Mouse (Mus musculus): ENCODE data around the gene Sh3rf3. TPM values are rescaled to one million over a fixed set of nuclear protein-coding genes. Genes with fewer than 3 reads are reported as not detected.

The Sh3rf3 gene
- total RNA-seq, 1 experiment = 1.6 TPM

GRCm38 (mm10) chr10:59077909-59078308 is 264.8 kb downstream of the Sh3rf3 start:
- Histone ChIP-seq H3K4me3 (ENCODE audit: insufficient read depth in 1 of 2, low read depth in 1 of 2, low read length in 2 of 2, poor library complexity in 1 of 2, severe bottlenecking in 1 of 2) (no peak overlapping the region), H3K9me3 (ENCODE audit: control insufficient read depth, insufficient read depth, low read depth, low read length) (no peaks in the 10 kb centered on the region), H3K27ac (ENCODE audit: insufficient read depth, low read depth, low read length, poor library complexity, severe bottlenecking) (no peak overlapping the region), H3K9ac (ENCODE audit: insufficient read depth, low read depth, low read length, poor library complexity, severe bottlenecking) (no peak overlapping the region), H3K4me1 (ENCODE audit: control insufficient read depth in 2 of 2, insufficient read depth in 2 of 2, low read length in 2 of 2, poor library complexity in 1 of 2) (no peaks in the 10 kb centered on the region), H3K36me3 (ENCODE audit: control insufficient read depth, insufficient read depth, low read length, poor library complexity, severe bottlenecking) (no peaks in the 10 kb centered on the region)
- TF ChIP-seq MAFK (IDR thresholded peaks at IDR 0.05; ENCODE audit: insufficient read depth, low read depth, low read length) (no peak), CHD2 (IDR thresholded peaks at IDR 0.05; ENCODE audit: low read depth, low read length) (no peak), ZC3H11A (IDR thresholded peaks at IDR 0.05; ENCODE audit: borderline replicate concordance, low read depth, low read length) (no peak), HCFC1 (IDR thresholded peaks at IDR 0.05; ENCODE audit: borderline replicate concordance, insufficient read depth, low read length) (no peak), ZNF384 (IDR thresholded peaks at IDR 0.05; ENCODE audit: low read depth, low read length) (no peak)
- no peak for DNase-seq (ENCODE audit: low read depth, low spot score)
- in situ Hi-C loops (cut with MboI; ENCODE audit: low sequenced_read_pairs in 2 of 2, unreplicated experiment in 2 of 2) = no loop called here

GRCm38 (mm10) chr10:59085604-59086003 is 272.4 kb downstream of the Sh3rf3 start:
- DNase-seq (ENCODE audit: low read depth, low spot score) = no peak
- Histone ChIP-seq H3K36me3 (ENCODE audit: control insufficient read depth, insufficient read depth, low read length, poor library complexity, severe bottlenecking) (no peaks in the 10 kb centered on the region), H3K9ac (ENCODE audit: insufficient read depth, low read depth, low read length, poor library complexity, severe bottlenecking) (no peak overlapping the region), H3K9me3 (ENCODE audit: control insufficient read depth, insufficient read depth, low read depth, low read length) (no peaks in the 10 kb centered on the region), H3K4me1 (ENCODE audit: control insufficient read depth in 2 of 2, insufficient read depth in 2 of 2, low read length in 2 of 2, poor library complexity in 1 of 2) (no peaks in the 10 kb centered on the region), H3K27ac (ENCODE audit: insufficient read depth, low read depth, low read length, poor library complexity, severe bottlenecking) (no peak overlapping the region), H3K4me3 (ENCODE audit: insufficient read depth in 1 of 2, low read depth in 1 of 2, low read length in 2 of 2, poor library complexity in 1 of 2, severe bottlenecking in 1 of 2) (no peak overlapping the region)
- in situ Hi-C loops (cut with MboI; ENCODE audit: low sequenced_read_pairs in 2 of 2, unreplicated experiment in 2 of 2) = no loop called here
- TF ChIP-seq ZC3H11A (IDR thresholded peaks at IDR 0.05; ENCODE audit: borderline replicate concordance, low read depth, low read length) (no peak), HCFC1 (IDR thresholded peaks at IDR 0.05; ENCODE audit: borderline replicate concordance, insufficient read depth, low read length) (no peak), MAFK (IDR thresholded peaks at IDR 0.05; ENCODE audit: insufficient read depth, low read depth, low read length) (no peak), ZNF384 (IDR thresholded peaks at IDR 0.05; ENCODE audit: low read depth, low read length) (no peak), CHD2 (IDR thresholded peaks at IDR 0.05; ENCODE audit: low read depth, low read length) (no peak)

GRCm38 (mm10) chr10:59086578-59086977 is 273.4 kb downstream of the Sh3rf3 start:
- Histone ChIP-seq H3K4me3 (ENCODE audit: insufficient read depth in 1 of 2, low read depth in 1 of 2, low read length in 2 of 2, poor library complexity in 1 of 2, severe bottlenecking in 1 of 2) (no peak overlapping the region), H3K4me1 (ENCODE audit: control insufficient read depth in 2 of 2, insufficient read depth in 2 of 2, low read length in 2 of 2, poor library complexity in 1 of 2) (no peaks in the 10 kb centered on the region), H3K27ac (ENCODE audit: insufficient read depth, low read depth, low read length, poor library complexity, severe bottlenecking) (no peak overlapping the region), H3K36me3 (ENCODE audit: control insufficient read depth, insufficient read depth, low read length, poor library complexity, severe bottlenecking) (no peaks in the 10 kb centered on the region), H3K9me3 (ENCODE audit: control insufficient read depth, insufficient read depth, low read depth, low read length) (no peaks in the 10 kb centered on the region), H3K9ac (ENCODE audit: insufficient read depth, low read depth, low read length, poor library complexity, severe bottlenecking) (no peak overlapping the region)
- in situ Hi-C loops (cut with MboI; ENCODE audit: low sequenced_read_pairs in 2 of 2, unreplicated experiment in 2 of 2) = no loop called here
- no peak for DNase-seq (ENCODE audit: low read depth, low spot score)
- TF ChIP-seq CHD2 (IDR thresholded peaks at IDR 0.05; ENCODE audit: low read depth, low read length) (no peak), MAFK (IDR thresholded peaks at IDR 0.05; ENCODE audit: insufficient read depth, low read depth, low read length) (no peak), ZC3H11A (IDR thresholded peaks at IDR 0.05; ENCODE audit: borderline replicate concordance, low read depth, low read length) (no peak)

GRCm38 (mm10) chr10:59089861-59090621 is 276.9 kb downstream of the Sh3rf3 start:
- no peak for DNase-seq (ENCODE audit: low read depth, low spot score)
- no peak overlapping the region for H3K27ac ChIP-seq (ENCODE audit: insufficient read depth, low read depth, low read length, poor library complexity, severe bottlenecking)

GRCm38 (mm10) chr10:59090622-59090971 is 277.4 kb downstream of the Sh3rf3 start:
- Histone ChIP-seq H3K4me3 (ENCODE audit: insufficient read depth in 1 of 2, low read depth in 1 of 2, low read length in 2 of 2, poor library complexity in 1 of 2, severe bottlenecking in 1 of 2) (no peak overlapping the region), H3K36me3 (ENCODE audit: control insufficient read depth, insufficient read depth, low read length, poor library complexity, severe bottlenecking) (no peaks in the 10 kb centered on the region), H3K9me3 (ENCODE audit: control insufficient read depth, insufficient read depth, low read depth, low read length) (no peaks in the 10 kb centered on the region), H3K27ac (ENCODE audit: insufficient read depth, low read depth, low read length, poor library complexity, severe bottlenecking) (no peak overlapping the region), H3K4me1 (ENCODE audit: control insufficient read depth in 2 of 2, insufficient read depth in 2 of 2, low read length in 2 of 2, poor library complexity in 1 of 2) (no peaks in the 10 kb centered on the region), H3K9ac (ENCODE audit: insufficient read depth, low read depth, low read length, poor library complexity, severe bottlenecking) (no peak overlapping the region)
- no peak for DNase-seq (ENCODE audit: low read depth, low spot score)
- TF ChIP-seq HCFC1 (IDR thresholded peaks at IDR 0.05; ENCODE audit: borderline replicate concordance, insufficient read depth, low read length) (no peak), ZNF384 (IDR thresholded peaks at IDR 0.05; ENCODE audit: low read depth, low read length) (no peak), CHD2 (IDR thresholded peaks at IDR 0.05; ENCODE audit: low read depth, low read length) (no peak), MAFK (IDR thresholded peaks at IDR 0.05; ENCODE audit: insufficient read depth, low read depth, low read length) (no peak), ZC3H11A (IDR thresholded peaks at IDR 0.05; ENCODE audit: borderline replicate concordance, low read depth, low read length) (no peak)
- in situ Hi-C loops (cut with MboI; ENCODE audit: low sequenced_read_pairs in 2 of 2, unreplicated experiment in 2 of 2) = no loop called here

More at GRCm38 (mm10) chr10:59089861-59090621, 276.9 kb downstream of the Sh3rf3 start:
- Histone ChIP-seq H3K4me3 (ENCODE audit: insufficient read depth in 1 of 2, low read depth in 1 of 2, low read length in 2 of 2, poor library complexity in 1 of 2, severe bottlenecking in 1 of 2) (no peak overlapping the region), H3K9me3 (ENCODE audit: control insufficient read depth, insufficient read depth, low read depth, low read length) (no peaks in the 10 kb centered on the region), H3K9ac (ENCODE audit: insufficient read depth, low read depth, low read length, poor library complexity, severe bottlenecking) (no peak overlapping the region), H3K4me1 (ENCODE audit: control insufficient read depth in 2 of 2, insufficient read depth in 2 of 2, low read length in 2 of 2, poor library complexity in 1 of 2) (no peaks in the 10 kb centered on the region), H3K36me3 (ENCODE audit: control insufficient read depth, insufficient read depth, low read length, poor library complexity, severe bottlenecking) (no peaks in the 10 kb centered on the region)
- TF ChIP-seq MAFK (IDR thresholded peaks at IDR 0.05; ENCODE audit: insufficient read depth, low read depth, low read length) = no peak
- no peak for TF ChIP-seq ZC3H11A (IDR thresholded peaks at IDR 0.05; ENCODE audit: borderline replicate concordance, low read depth, low read length)
- in situ Hi-C loops (cut with MboI; ENCODE audit: low sequenced_read_pairs in 2 of 2, unreplicated experiment in 2 of 2) = no loop called here
